Mouse (Mus musculus) midbrain, postnatal 0 days (tissue): ENCODE measurements at regions not wholly inside any gene's neighbourhood (a gene's known extent, or its start where the extent isn't known, plus 50 kb on each side); places are given as distances from the start of the nearest gene placed in this dataset.
A peak's percentile ranks its signal among the peaks of the same experiment; 100 is the strongest.

Source experiments
- ATAC-seq: fragments of 200-750 bp; cut with Nextera tagmentation; 2 replicates; pipeline ENCODE4 v1.8.0; 2017; ENCODE audit warnings: moderate number of reproducible peaks, mild to moderate bottlenecking, moderate TSS enrichment, moderate library complexity; ENCODE audit not compliant: low FRiP score
- DNase-seq: peaks from one replicate; pipeline ENCODE4 v3.0.0-alpha.2; 2015; ENCODE audit warnings: low spot score
- H3K27ac ChIP-seq: fragments of 300-500 bp; sonication (generic); 2 replicates; pipeline ENCODE4 v1.5.1; 2014; ENCODE audit warnings: low read depth, mild to moderate bottlenecking, low read length, mixed read lengths
- H3K27me3 ChIP-seq: fragments of 300-500 bp; sonication (generic); 2 replicates; pipeline ENCODE4 v1.6.1; 2014; ENCODE audit warnings: low read length, control low read depth, mixed read lengths; ENCODE audit not compliant: insufficient read depth
- H3K36me3 ChIP-seq: fragments of 300-500 bp; sonication (generic); 2 replicates; pipeline ENCODE4 v1.6.1; 2014; ENCODE audit warnings: low read length, control low read depth, mixed read lengths; ENCODE audit not compliant: insufficient read depth
- H3K4me1 ChIP-seq: fragments of 300-500 bp; sonication (generic); 2 replicates; pipeline ENCODE4 v1.6.1; 2014; ENCODE audit warnings: mild to moderate bottlenecking, control low read depth, antibody characterized with exemption, low read length, mixed read lengths; ENCODE audit not compliant: insufficient read depth
- H3K4me2 ChIP-seq: fragments of 300-500 bp; sonication (generic); 2 replicates; pipeline ENCODE4 v1.6.1; 2014; ENCODE audit warnings: low read depth, mild to moderate bottlenecking, low read length, mixed read lengths; ENCODE audit not compliant: poor library complexity, severe bottlenecking
- H3K4me3 ChIP-seq: fragments of 300-500 bp; sonication (generic); 2 replicates; pipeline ENCODE4 v1.5.1; 2014; ENCODE audit warnings: low read depth, mild to moderate bottlenecking, low read length, moderate library complexity
- H3K9ac ChIP-seq: fragments of 300-500 bp; sonication (generic); replicated peaks from 2 replicates; pipeline ENCODE4 v1.6.1; 2014; ENCODE audit warnings: mild to moderate bottlenecking, low read length, moderate library complexity, mixed read lengths; ENCODE audit not compliant: poor library complexity, severe bottlenecking
- H3K9me3 ChIP-seq: fragments of 300-500 bp; sonication (generic); 2 replicates; pipeline ENCODE4 v1.6.1; 2016; ENCODE audit warnings: low read length, control low read depth
- CTCF ChIP-seq: IDR thresholded peaks from 2 replicates; pipeline ENCODE4 v1.5.1; 2016; ENCODE audit warnings: antibody characterized with exemption, mild to moderate bottlenecking
- WGBS: fragments of 180-500 bp; shearing (Covaris S2); extraction: QIAGEN DNeasy Blood & Tissue Kit; methylation state at CpG from one replicate; pipeline ENCODE4 v1.1.7; 2014; 5-methylcytosine and 5-hydroxymethylcytosine counted together

GRCm38 (mm10) chrX:128063065-128063464 lies 326.7 kb upstream of the Cldn34c4 start:
- no peak overlapping the region for H3K4me3 ChIP-seq
- no peaks in the 10 kb centered on the region for H3K4me1 ChIP-seq
- no peak overlapping the region for H3K27ac ChIP-seq
- no peaks in the 10 kb centered on the region for H3K27me3 ChIP-seq
- no peak overlapping the region for H3K9ac ChIP-seq
- DNase-seq (peak; percentile 27), ATAC-seq (no peak)
- 32% methylated on average over 2 of the region's 2 CpGs for WGBS
- TF ChIP-seq CTCF, result peak; percentile 46
- H3K36me3 ChIP-seq, result no peaks in the 10 kb centered on the region
- no peak overlapping the region for H3K4me2 ChIP-seq
- no peaks in the 10 kb centered on the region for H3K9me3 ChIP-seq

GRCm38 (mm10) chrX:128046162-128046561 lies 309.8 kb upstream of the Cldn34c4 start:
- Histone ChIP-seq H3K4me1 (no peaks in the 10 kb centered on the region), H3K27ac (no peak overlapping the region), H3K4me3 (no peak overlapping the region), H3K27me3 (no peaks in the 10 kb centered on the region), H3K9ac (no peak overlapping the region), H3K9me3 (no peaks in the 10 kb centered on the region), H3K36me3 (no peaks in the 10 kb centered on the region), H3K4me2 (no peak overlapping the region)
- WGBS, result 86% methylated on average over 1 of the region's 1 CpGs
- DNase-seq (no peak), ATAC-seq (no peak)
- no peak for TF ChIP-seq CTCF
